Mouse (Mus musculus): Measurements from ENCODE around the gene Setd1b.

DNA sequence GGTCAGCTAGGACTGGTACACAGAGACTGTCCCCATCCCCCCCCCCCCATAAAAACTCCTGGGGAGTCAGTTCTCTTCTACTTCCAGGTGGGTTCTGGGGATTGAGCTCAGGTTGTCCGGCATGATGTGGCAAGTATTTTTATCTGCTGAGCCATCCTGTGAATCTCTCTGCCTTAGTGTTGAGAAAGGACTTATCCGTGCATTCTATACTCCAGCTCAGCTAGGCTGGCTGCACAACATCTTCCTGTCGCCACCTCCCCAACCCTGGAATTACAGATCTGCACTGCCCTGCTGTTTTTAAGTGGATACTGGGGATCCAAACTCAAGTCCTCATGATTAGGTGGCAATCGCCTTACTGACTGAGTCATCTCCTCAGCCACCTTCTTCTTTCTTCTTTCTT, 56.5 kb downstream of the Setd1b start:
- TF ChIP-seq EP300 (optimal IDR thresholded peaks at IDR 0.05) (no peak), CTCF (IDR thresholded peaks at IDR 0.05; ENCODE audit: low read depth) (no peak)
